Mouse (Mus musculus) CH12.LX (cell line): ENCODE data around the gene Il4.
A peak's percentile ranks its signal among the peaks of the same experiment; 100 is the strongest.

Source experiments
- CHD1 ChIP-seq: IDR thresholded peaks from 2 replicates; pipeline ENCODE4 v1.6.1; 2012; ENCODE audit warnings: low read depth, low read length, improper control_type of control experiment, inconsistent platforms
- CTCF ChIP-seq, 2 experiments: IDR thresholded peaks in 1 of 2; conservative IDR thresholded peaks in 1 of 2; 2 replicates each; pipeline ENCODE4 v1.5.1; 2011 to 2012; ENCODE audit warnings: low read depth in 2 of 2, low read length in 2 of 2, improper control_type of control experiment in 1 of 2, inconsistent platforms in 1 of 2, mild to moderate bottlenecking in 1 of 2, moderate library complexity in 1 of 2
- GABPA ChIP-seq: IDR thresholded peaks from 2 replicates; pipeline ENCODE4 v1.6.1; 2012; ENCODE audit warnings: low read depth, low read length, improper control_type of control experiment, inconsistent platforms; ENCODE audit not compliant: insufficient replicate concordance
- HCFC1 ChIP-seq: IDR thresholded peaks from 2 replicates; pipeline ENCODE4 v1.6.1; 2012; ENCODE audit warnings: low read depth, mild to moderate bottlenecking, inconsistent platforms, low read length, improper control_type of control experiment
- MAFK ChIP-seq: IDR thresholded peaks from 2 replicates; pipeline ENCODE4 v1.6.1; 2011; ENCODE audit warnings: low read length, improper control_type of control experiment; ENCODE audit not compliant: insufficient replicate concordance
- PAX5 ChIP-seq: IDR thresholded peaks from 2 replicates; pipeline ENCODE4 v1.6.1; 2012; ENCODE audit warnings: low read length, inconsistent platforms, mixed read lengths
- POLR2A ChIP-seq: IDR thresholded peaks from 2 replicates; pipeline ENCODE4 v1.6.1; 2011; ENCODE audit warnings: low read depth, mild to moderate bottlenecking, improper control_type of control experiment, low read length
- RAD21 ChIP-seq: IDR thresholded peaks from 2 replicates; pipeline ENCODE4 v1.6.1; 2011; ENCODE audit warnings: low read depth, mild to moderate bottlenecking, low read length, improper control_type of control experiment, moderate library complexity
- SIN3A ChIP-seq: IDR thresholded peaks from 2 replicates; pipeline ENCODE4 v1.6.1; 2012; ENCODE audit warnings: low read length, improper control_type of control experiment, inconsistent platforms
- SMC3 ChIP-seq: IDR thresholded peaks from 2 replicates; pipeline ENCODE4 v1.6.1; 2011; ENCODE audit warnings: low read depth, low read length, improper control_type of control experiment
- USF1 ChIP-seq: IDR thresholded peaks from 2 replicates; pipeline ENCODE4 v1.6.1; 2014; ENCODE audit warnings: low read depth, mild to moderate bottlenecking, inconsistent platforms, low read length, improper control_type of control experiment

DNA sequence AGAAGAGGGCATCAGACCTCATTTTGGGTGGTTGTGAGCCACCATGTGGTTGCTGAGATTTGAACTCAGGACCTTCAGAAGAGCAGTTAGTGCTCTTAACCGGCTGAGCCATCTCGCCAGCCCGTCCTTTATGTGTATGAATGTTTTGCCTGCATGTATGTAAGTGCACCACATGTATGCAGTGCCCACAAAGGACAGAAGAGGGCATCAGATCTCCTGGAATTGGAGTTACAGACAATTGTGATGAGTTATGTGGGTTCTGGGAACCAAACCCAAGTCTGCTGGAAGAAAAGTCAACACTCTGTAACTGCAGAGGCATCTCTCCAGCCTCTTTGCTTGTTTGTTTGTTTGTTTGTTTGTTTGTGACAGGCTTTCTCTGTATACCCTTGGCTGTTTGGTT is 37.9 kb downstream of the Il4 start:
- peak in 1 of 2 experiments; percentile 29; a peak in 2 of 4 replicates for TF ChIP-seq CTCF (conservative IDR thresholded peaks at IDR 0.05 in 1 of 2, IDR thresholded peaks at IDR 0.05 in 1 of 2; ENCODE audit: low read depth in 2 of 2, low read length in 2 of 2)
- TF ChIP-seq HCFC1, result no peak
- TF ChIP-seq POLR2A, result no peak
- TF ChIP-seq RAD21, result peak; percentile 9
- no peak for TF ChIP-seq MAFK
- no peak for TF ChIP-seq USF1
- TF ChIP-seq SIN3A, result no peak
- TF ChIP-seq CHD1, result no peak
- TF ChIP-seq SMC3, result peak; percentile 25; the same call in 1 of the 2 replicates
- no peak for TF ChIP-seq GABPA
- no peak for TF ChIP-seq PAX5
